Comparison of ENCODE assay signal across 8 mouse cellular contexts in genomic region chr4:48472792-48473650, GRCm38 (mm10). TPM values are rescaled to one million over a fixed set of nuclear protein-coding genes. Genes with fewer than 3 reads are reported as not detected.
DNase-seq lines count a peak whose midpoint lies in the region; ATAC-seq and TF ChIP-seq lines count a peak whose summit lies in the region.

Tex10 (minus strand) TSS chr4:48473459.

- TF ChIP-seq POLR2A in olfactory bulb, adult 2 months (IDR thresholded peaks at IDR 0.05; ENCODE audit: insufficient read depth, low read depth, low read length): peak; percentile 72
- peak; percentile 88 for TF ChIP-seq POLR2A in thymus, adult 2 months (IDR thresholded peaks at IDR 0.05; ENCODE audit: control insufficient read depth, extremely low read depth, insufficient read depth, low read length, poor library complexity)

- WGBS in forebrain, embryonic 16.5 days: under 1% methylated on average over 89 of the region's 89 CpGs
- WGBS in lung, embryonic 14.5 days: 1% methylated on average over 89 of the region's 89 CpGs
- under 1% methylated on average over 89 of the region's 89 CpGs for WGBS in olfactory bulb, adult 2 months
- WGBS in thymus, adult 2 months: under 1% methylated on average over 89 of the region's 89 CpGs

- peaks cover 4% of the 10 kb centered on the region for H3K27me3 ChIP-seq in G1E (ENCODE audit: insufficient read depth, low read length)
- no peaks in the 10 kb centered on the region for H3K27me3 ChIP-seq in forebrain, embryonic 16.5 days (replicated peaks; ENCODE audit: control insufficient read depth, insufficient read depth, low read length)
- no peaks in the 10 kb centered on the region for H3K27me3 ChIP-seq in lung, embryonic 14.5 days (ENCODE audit: insufficient read depth, low read length)
- H3K27me3 ChIP-seq in thymus, adult 2 months (ENCODE audit: control insufficient read depth, insufficient read depth, low read length): no peaks in the 10 kb centered on the region

- peaks cover 14% of the 10 kb centered on the region for H3K4me1 ChIP-seq in G1E (ENCODE audit: insufficient read depth, low read depth, low read length)
- peaks cover 18% of the 10 kb centered on the region for H3K4me1 ChIP-seq in forebrain, embryonic 16.5 days (replicated peaks; ENCODE audit: control insufficient read depth, insufficient read depth, low read length)
- H3K4me1 ChIP-seq in lung, embryonic 14.5 days (ENCODE audit: insufficient read depth): no peaks in the 10 kb centered on the region
- H3K4me1 ChIP-seq in olfactory bulb, adult 2 months (ENCODE audit: control insufficient read depth, insufficient read depth, low read length): peaks cover 2% of the 10 kb centered on the region
- H3K4me1 ChIP-seq in thymus, adult 2 months (replicated peaks; ENCODE audit: control insufficient read depth, insufficient read depth, low read length): peaks cover 3% of the 10 kb centered on the region; the same call in 1 of the 2 replicates

- no peaks in the 10 kb centered on the region for H3K9me3 ChIP-seq in G1E (replicated peaks)
- H3K9me3 ChIP-seq in forebrain, embryonic 16.5 days (ENCODE audit: control insufficient read depth, low read length): no peaks in the 10 kb centered on the region
- no peaks in the 10 kb centered on the region for H3K9me3 ChIP-seq in lung, embryonic 14.5 days (ENCODE audit: low read depth, low read length)

- H3K4me3 ChIP-seq in G1E (ENCODE audit: low read depth, low read length): peak within 1 kb of the TSS; percentile 84
- peak within 1 kb of the TSS; percentile 81 for H3K4me3 ChIP-seq in forebrain, embryonic 16.5 days (replicated peaks; ENCODE audit: low read length)
- H3K4me3 ChIP-seq in layer of hippocampus, adult 2 months: peak within 1 kb of the TSS; percentile 91
- H3K4me3 ChIP-seq in lung, embryonic 14.5 days (ENCODE audit: low read depth, low read length): peak within 1 kb of the TSS; percentile 95
- peak within 1 kb of the TSS; percentile 91 for H3K4me3 ChIP-seq in olfactory bulb, adult 2 months (ENCODE audit: insufficient read depth, low read depth, low read length)
- peak within 1 kb of the TSS; percentile 86 for H3K4me3 ChIP-seq in thymus, adult 2 months (ENCODE audit: control insufficient read depth, insufficient read depth, low read length)

- intact Hi-C loops in heart, postnatal 36 days (cut with DNase I): loop anchor here (2.0 to 5.0 kb wide), 3 partner anchors 68 to 426 kb away; partner anchors contain the start of gene Nr4a3

- H3K36me3 ChIP-seq in G1E (replicated peaks): peaks cover 14% of the 10 kb centered on the region
- peaks cover 6% of the 10 kb centered on the region for H3K36me3 ChIP-seq in forebrain, embryonic 16.5 days (ENCODE audit: control insufficient read depth, insufficient read depth)
- H3K36me3 ChIP-seq in lung, embryonic 14.5 days (ENCODE audit: insufficient read depth): peaks cover 8% of the 10 kb centered on the region; the same call in 1 of the 2 replicates
- H3K36me3 ChIP-seq in thymus, adult 2 months (ENCODE audit: control insufficient read depth, insufficient read depth, low read length): peaks cover 8% of the 10 kb centered on the region

- H3K9ac ChIP-seq in forebrain, embryonic 16.5 days (replicated peaks; ENCODE audit: low read depth, low read length): peak within 1 kb of the TSS; percentile 89
- H3K9ac ChIP-seq in lung, embryonic 14.5 days: peak within 1 kb of the TSS; percentile 96

- TF ChIP-seq CTCF in G1E (IDR thresholded peaks at IDR 0.05; ENCODE audit: low read depth, low read length): no peak
- TF ChIP-seq CTCF in layer of hippocampus, adult 2 months (conservative IDR thresholded peaks at IDR 0.05): no peak
- TF ChIP-seq CTCF in lung, embryonic 14.5 days (IDR thresholded peaks at IDR 0.05; ENCODE audit: low read depth): no peak
- TF ChIP-seq CTCF in olfactory bulb, adult 2 months (IDR thresholded peaks at IDR 0.05; ENCODE audit: insufficient read depth, low read depth, low read length): no peak
- TF ChIP-seq CTCF in thymus, adult 2 months (IDR thresholded peaks at IDR 0.05; ENCODE audit: borderline replicate concordance, control insufficient read depth, extremely low read depth, insufficient read depth, low read length, poor library complexity): no peak; the same call in 1 of the 2 replicates

- peak; percentile 61 for ATAC-seq in G1E (ENCODE audit: extremely low read depth, insufficient number of reproducible peaks, low FRiP score, poor library complexity, severe bottlenecking)
- peak; percentile 97 for ATAC-seq in forebrain, embryonic 16.5 days
- peak; percentile 94 for ATAC-seq in lung, embryonic 14.5 days (ENCODE audit: insufficient read depth)

- H3K27ac ChIP-seq in forebrain, embryonic 16.5 days (ENCODE audit: low read length): peak within 1 kb of the TSS; percentile 42; the same call in 1 of the 2 replicates
- H3K27ac ChIP-seq in layer of hippocampus, adult 2 months: peak within 1 kb of the TSS; percentile 85
- H3K27ac ChIP-seq in lung, embryonic 14.5 days (ENCODE audit: low read depth): peak within 1 kb of the TSS; percentile 87
- no peak within 1 kb of the TSS for H3K27ac ChIP-seq in olfactory bulb, adult 2 months (ENCODE audit: insufficient read depth, low read depth, low read length)
- no peak within 1 kb of the TSS for H3K27ac ChIP-seq in thymus, adult 2 months (ENCODE audit: control insufficient read depth, insufficient read depth, low read length)

- H3K4me2 ChIP-seq in forebrain, embryonic 16.5 days (ENCODE audit: low read length): peak within 1 kb of the TSS; percentile 70
- peak within 1 kb of the TSS; percentile 82 for H3K4me2 ChIP-seq in lung, embryonic 14.5 days

- peak; percentile 72 for DNase-seq in G1E (ENCODE audit: low spot score)
- peak; percentile 86 to 88 for DNase-seq in cerebellum, adult 18-20 months
- peak; percentile 91 to 93 for DNase-seq in heart, postnatal 36 days
- peak; percentile 87 to 90 for DNase-seq in layer of hippocampus, adult 2 months (ENCODE audit: low spot score in 2 of 2)
- DNase-seq in lung, embryonic 14.5 days: peak; percentile 97
- DNase-seq in thymus, adult 2 months: peak; percentile 95

RNA-seq across cellular contexts. Expression of gene Tex10, which starts in this region (rescaled TPM):
- total RNA-seq in G1E (2014; fragmentation: Nextera tagmentation) (119 and 139 TPM in 2 replicates), G1E (2017) (91.4 and 97.7 TPM in 2 replicates)
- polyA plus RNA-seq in G1E (2012): 18.9 and 23.9 TPM in 2 replicates
- 45.5 and 46.2 TPM in 2 replicates for polyA plus RNA-seq in forebrain, embryonic 16.5 days (2015; fragmentation: Nextera tagmentation; extraction: Ambion mirVana)
- 1 to 10 TPM; 8.1 to 9.2 TPM for total RNA-seq in heart, postnatal 36 days (2021)
- 10 to 100 TPM; 28.8 to 30.3 TPM for total RNA-seq in layer of hippocampus, adult 2 months (2021)
- polyA plus RNA-seq in lung, embryonic 14.5 days (2014; fragmentation: Nextera tagmentation; extraction: Ambion mirVana): 71.4 and 73.3 TPM in 2 replicates
- not detected in 2 replicates for polyA plus RNA-seq in olfactory bulb, adult 2 months (2012; ENCODE audit: insufficient read depth, insufficient read length, low replicate concordance, missing spikeins)
- polyA plus RNA-seq in thymus, adult 2 months (2012; rRNA removed): 20.3 and 22.3 TPM in 2 replicates

Comparison
In these comparisons a context has a peak if more than half of its experiments do, and no peak if none do; other contexts are left out.
1. RNA of gene Tex10 (polyA plus RNA-seq): 71.4 to 73.3 TPM in lung, embryonic 14.5 days, 45.5 to 46.2 TPM in forebrain, embryonic 16.5 days, 18.9 to 23.9 TPM in G1E and 20.3 to 22.3 TPM in thymus, adult 2 months; not detected in olfactory bulb, adult 2 months; every median in the first group is over 10 times any median in the second.
2. H3K27ac ChIP-seq: peak in forebrain, embryonic 16.5 days (single experiment), layer of hippocampus, adult 2 months (single experiment) and lung, embryonic 14.5 days (single experiment); none in olfactory bulb, adult 2 months (single experiment) and thymus, adult 2 months (single experiment).
3. Peak in every context shown above with its lines, with median percentiles within 50 percentile points of each other: ATAC-seq, DNase-seq and H3K4me3 ChIP-seq.